Mouse (Mus musculus) megakaryocyte, adult 5-6 weeks (primary cell): ENCODE measurements around the gene Lefty1. TPM values are rescaled to one million over a fixed set of nuclear protein-coding genes. Genes with fewer than 3 reads are reported as not detected.

Experiments
- total RNA-seq, 2 experiments: library from RNA; stranded (forward) in 1 of 2; stranded (reverse) in 1 of 2; fragments of 153-499, 151-499 nt in 1 of 2; fragments of 221-1000, 200-1000 nt in 1 of 2; gene quantifications; 2 replicates each; pipeline versions ENCODE4 v1.2.3 to v1.2.4; 2015 to 2017

The Lefty1 gene
- total RNA-seq, 2 experiments from 2014 or later, result 0.29 to 0.60 TPM

Other genes starting within 250 kb of the Lefty1 start
- not detected in 2 replicates for gene Mixl1, start 238.0 kb upstream of the Lefty1 start, total RNA-seq (2015)
- not detected in 2 replicates for gene Mixl1, start 238.0 kb upstream of the Lefty1 start, total RNA-seq (2017)
- gene Acbd3, start 209.0 kb upstream of the Lefty1 start, total RNA-seq (2015), result 25.2 and 27.1 TPM in 2 replicates
- 49.8 and 52.4 TPM in 2 replicates for gene Acbd3, start 209.0 kb upstream of the Lefty1 start, total RNA-seq (2017)
- 3,482 and 3,921 TPM in 2 replicates for gene H3f3a, start 121.1 kb upstream of the Lefty1 start, total RNA-seq (2015)
- 2,689 and 3,338 TPM in 2 replicates for gene H3f3a, start 121.1 kb upstream of the Lefty1 start, total RNA-seq (2017)
- gene Sde2, start 83.9 kb upstream of the Lefty1 start, total RNA-seq (2015), result 18.1 and 21.1 TPM in 2 replicates
- 24.8 and 34.9 TPM in 2 replicates for gene Sde2, start 83.9 kb upstream of the Lefty1 start, total RNA-seq (2017)
- gene Lefty2, start 41.9 kb upstream of the Lefty1 start, total RNA-seq (2015), result not detected in 2 replicates
- not detected in 2 replicates for gene Lefty2, start 41.9 kb upstream of the Lefty1 start, total RNA-seq (2017)
- gene Pycr2, start 30.7 kb upstream of the Lefty1 start, total RNA-seq (2015), result 14.5 and 16.4 TPM in 2 replicates
- gene Pycr2, start 30.7 kb upstream of the Lefty1 start, total RNA-seq (2017), result 17.3 and 19.6 TPM in 2 replicates
- 35.0 and 35.5 TPM in 2 replicates for gene Tmem63a, start 7.3 kb downstream of the Lefty1 start, total RNA-seq (2015)
- gene Tmem63a, start 7.3 kb downstream of the Lefty1 start, total RNA-seq (2017), result 31.7 and 35.2 TPM in 2 replicates
- 1.3 and 2.4 TPM in 2 replicates for gene Ephx1, start 85.9 kb downstream of the Lefty1 start, total RNA-seq (2015)
- 1.3 and 2.1 TPM in 2 replicates for gene Ephx1, start 85.9 kb downstream of the Lefty1 start, total RNA-seq (2017)
- not detected in 2 replicates for gene 9130409I23Rik, start 116.2 kb downstream of the Lefty1 start, total RNA-seq (2015)
- not detected in 2 replicates for gene 9130409I23Rik, start 116.2 kb downstream of the Lefty1 start, total RNA-seq (2017)
- 19.8 and 22.7 TPM in 2 replicates for gene Nvl, start 209.2 kb downstream of the Lefty1 start, total RNA-seq (2015)
- 14.0 and 18.1 TPM in 2 replicates for gene Nvl, start 209.2 kb downstream of the Lefty1 start, total RNA-seq (2017)
- gene Cnih4, start 209.7 kb downstream of the Lefty1 start, total RNA-seq (2015), result 95.3 and 111 TPM in 2 replicates
- gene Cnih4, start 209.7 kb downstream of the Lefty1 start, total RNA-seq (2017), result 147 and 148 TPM in 2 replicates